Mouse (Mus musculus): ENCODE data around the gene Parp1.

Parp1 gene

DNA sequence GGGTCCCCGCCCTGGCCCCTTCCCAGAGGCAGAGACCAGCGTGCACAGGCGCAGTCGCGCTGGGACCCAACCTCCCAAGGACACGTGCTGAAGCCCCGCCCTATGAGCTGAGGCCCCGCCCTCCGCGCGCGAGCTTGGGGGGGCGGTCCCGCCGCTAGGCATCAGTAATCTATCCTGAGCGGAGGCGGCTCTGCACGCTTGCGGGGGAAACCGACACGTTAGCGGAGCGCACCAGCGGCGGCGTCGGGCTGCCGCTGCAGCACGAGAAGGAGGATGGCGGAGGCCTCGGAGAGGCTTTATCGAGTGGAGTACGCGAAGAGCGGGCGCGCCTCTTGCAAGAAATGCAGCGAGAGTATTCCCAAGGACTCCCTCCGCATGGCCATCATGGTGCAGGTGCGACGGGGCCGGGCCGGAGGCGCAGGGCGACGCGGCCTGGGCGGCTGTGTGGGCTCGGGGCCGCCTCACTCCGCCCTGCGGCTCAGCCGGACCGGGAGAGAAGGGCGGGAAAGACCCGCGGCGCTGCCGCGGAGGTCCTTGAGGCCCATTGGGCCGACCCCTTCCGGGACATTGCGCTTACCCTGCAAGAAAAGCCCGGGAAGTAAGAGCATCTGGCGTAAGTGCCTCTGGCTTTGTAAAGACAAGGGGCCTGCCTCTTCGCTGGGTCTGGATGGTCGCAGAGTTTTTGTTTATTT, at the start of gene Parp1:
TSS of gene Parp1 (plus strand) at position 164 of the 692 bp plus-strand sequence.
- peak; percentile 85 for DNase-seq (ENCODE audit: low spot score)

DNA sequence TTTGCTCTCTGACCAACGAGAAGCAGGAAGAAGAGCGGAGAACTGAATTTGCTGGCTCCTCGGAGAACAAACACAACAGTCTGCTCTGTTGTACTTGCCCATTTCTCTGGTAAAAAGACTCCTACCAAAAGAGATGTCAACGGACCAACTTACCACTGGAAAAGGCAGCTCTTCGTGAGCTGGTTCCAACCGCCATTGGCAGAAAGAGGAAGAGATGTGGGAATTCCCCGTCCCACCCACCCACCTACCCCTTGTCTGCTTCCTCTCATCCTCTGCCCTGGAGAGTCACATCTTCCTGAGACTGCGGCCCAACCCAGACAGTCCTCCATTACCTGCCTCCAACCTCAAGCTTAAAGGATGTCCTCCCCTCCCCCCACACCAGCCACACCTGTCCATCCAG, 49.2 kb upstream of the Parp1 start:
- no peak for DNase-seq (ENCODE audit: low spot score)

DNA sequence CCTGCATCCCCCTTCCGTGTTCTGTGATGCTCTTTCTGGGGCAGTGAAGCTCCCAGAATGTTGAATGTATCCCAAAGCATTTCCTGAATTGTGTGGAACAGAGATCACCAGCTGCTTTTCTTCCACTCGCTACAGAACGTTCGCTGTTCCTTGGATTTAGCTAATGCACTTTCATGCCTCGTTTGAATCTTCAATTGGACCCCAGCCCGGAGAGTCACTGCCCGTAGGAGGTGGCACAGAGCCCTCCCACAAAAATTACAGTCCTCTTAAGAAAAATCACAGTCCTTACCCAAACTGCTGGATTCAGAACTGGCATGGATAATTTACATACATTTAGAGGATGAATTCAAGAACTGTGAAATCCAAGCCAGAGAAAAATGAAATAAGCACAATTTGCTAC, 48.5 kb upstream of the Parp1 start:
- DNase-seq (ENCODE audit: low spot score): no peak

DNA sequence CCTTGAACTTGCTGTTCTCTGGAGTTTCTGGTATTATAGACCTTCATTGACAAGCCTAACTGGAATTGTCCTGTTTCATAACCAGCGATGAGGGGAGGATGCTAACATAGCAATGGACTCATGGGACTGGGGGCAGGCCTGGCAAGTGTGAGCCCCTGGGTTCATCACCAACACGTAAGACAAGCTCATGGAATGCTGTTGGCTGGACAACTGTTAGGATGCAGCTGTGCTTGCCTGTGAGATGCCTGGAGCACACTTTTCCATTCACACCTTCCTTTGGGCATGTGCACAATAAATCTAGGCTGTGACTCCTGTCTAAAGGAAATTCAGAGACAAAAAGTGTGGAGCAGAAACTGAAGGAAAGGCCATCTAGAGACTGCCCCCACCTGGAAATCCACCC, 45.4 kb upstream of the Parp1 start:
- DNase-seq (ENCODE audit: low spot score): no peak

DNA sequence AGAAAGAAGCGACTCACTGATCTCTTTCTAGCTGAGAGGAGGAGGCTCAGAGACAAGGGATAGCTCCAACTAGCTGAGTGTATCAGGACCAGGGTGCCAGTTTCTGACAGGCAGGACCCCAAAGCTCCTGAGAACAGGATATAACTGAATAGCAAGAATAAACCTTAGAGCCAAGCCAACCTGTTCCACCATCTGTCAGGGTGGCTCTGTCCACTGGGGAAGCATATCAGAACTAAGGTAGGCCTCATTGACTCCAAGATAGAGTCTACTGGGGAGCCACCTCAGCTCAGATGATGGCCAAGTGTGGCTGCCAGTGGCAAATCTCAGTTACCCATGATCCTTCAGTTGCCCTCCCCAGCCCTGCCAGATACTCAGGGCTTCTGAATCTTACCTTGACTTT, 43.4 kb upstream of the Parp1 start:
- DNase-seq (ENCODE audit: low spot score): no peak

DNA sequence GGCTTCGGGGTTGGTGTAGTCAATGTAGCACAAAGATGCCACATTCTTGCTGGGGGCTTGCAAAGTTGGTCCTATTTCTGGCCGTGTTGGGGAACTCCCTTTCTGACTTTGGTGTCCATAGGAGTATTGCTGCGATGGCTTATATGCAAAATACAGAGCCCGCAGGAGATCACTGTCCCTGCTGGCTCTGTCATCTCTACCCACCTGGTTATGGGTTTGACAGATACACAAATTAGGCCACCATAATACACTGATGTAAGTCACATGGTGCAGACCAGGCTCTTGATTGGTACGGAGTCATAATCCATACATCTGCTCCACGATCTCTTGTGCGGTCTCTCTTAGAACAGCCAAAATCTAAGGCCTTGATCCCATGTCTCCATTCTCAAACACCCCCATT, 38.9 kb upstream of the Parp1 start:
- DNase-seq (ENCODE audit: low spot score): no peak

DNA sequence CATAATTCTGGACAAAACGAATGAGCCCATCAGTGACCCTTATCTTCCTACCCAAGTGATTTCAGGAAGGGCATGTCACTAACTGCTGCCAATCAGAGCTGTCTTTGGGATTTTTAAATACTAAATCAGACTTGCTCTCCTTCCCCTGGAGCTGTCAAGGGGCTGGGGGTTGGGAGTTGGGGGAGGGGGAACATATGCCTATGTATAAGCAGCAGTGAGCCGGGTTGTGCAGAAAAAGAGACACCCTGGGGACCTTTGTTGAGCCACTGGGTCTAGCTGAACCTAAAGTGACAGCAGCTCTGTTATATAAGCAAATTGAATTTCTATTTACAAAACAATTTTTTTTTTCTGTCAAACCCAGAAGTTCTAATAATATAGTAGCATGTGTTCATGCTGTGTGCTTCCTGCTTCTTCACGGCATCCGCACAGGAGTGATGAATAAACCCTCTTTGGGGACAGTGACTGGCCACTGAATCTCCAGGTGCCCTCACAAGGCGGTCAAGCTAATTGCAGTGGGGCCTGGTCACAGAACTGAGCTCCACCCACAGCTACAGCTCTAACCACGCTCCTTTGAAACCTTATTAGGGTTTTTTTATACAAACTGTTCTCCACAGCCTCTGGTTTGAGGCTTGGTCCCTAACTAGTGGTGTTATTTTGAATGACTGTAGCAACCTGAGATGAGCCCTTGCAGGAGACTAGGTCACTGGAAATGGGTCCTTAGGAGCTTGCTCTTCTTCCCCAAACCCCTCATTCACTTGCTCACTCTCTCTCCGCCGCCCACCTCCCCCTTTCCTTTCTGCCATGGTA, 38.1 kb upstream of the Parp1 start:
- DNase-seq (ENCODE audit: low spot score): no peak

DNA sequence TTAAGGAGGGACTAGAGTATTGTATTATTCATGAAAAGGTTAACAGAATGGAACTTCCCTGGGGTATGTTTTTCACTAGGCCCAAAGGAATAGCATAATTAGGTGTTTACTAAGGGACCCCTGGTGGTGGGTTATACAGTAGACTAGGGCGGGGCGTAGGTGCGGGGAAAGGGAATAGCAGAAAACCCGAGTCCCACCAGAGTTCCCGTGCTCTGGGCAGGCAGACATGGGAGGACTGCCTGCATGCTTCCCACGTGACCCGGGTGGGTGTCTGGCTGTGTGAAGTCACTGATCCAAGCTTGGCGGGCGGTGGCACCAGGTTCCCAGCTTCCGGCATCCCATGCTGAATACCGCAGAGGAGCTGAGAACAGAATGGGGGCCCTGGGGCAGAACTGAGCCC, 36.1 kb upstream of the Parp1 start:
- no peak for DNase-seq (ENCODE audit: low spot score)

DNA sequence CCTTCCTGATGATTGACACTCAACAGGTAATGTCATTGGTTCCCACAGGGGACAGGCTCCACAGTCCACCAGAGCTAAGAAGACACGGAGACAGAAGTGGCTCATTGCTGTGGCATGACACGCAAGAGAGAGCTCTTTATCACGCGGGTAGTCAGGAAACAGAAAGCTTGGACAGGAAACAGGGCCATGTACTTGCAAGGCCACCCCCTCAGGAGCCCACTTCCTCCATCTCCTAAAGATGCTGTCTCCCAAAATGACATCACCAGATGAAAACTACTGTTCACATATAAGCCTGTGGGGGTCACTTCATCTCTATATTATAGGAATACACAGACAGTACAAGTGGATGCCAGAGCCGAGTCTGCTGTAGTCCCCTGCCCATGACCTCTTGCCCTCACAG, 32.0 kb upstream of the Parp1 start:
- DNase-seq (ENCODE audit: low spot score): no peak

DNA sequence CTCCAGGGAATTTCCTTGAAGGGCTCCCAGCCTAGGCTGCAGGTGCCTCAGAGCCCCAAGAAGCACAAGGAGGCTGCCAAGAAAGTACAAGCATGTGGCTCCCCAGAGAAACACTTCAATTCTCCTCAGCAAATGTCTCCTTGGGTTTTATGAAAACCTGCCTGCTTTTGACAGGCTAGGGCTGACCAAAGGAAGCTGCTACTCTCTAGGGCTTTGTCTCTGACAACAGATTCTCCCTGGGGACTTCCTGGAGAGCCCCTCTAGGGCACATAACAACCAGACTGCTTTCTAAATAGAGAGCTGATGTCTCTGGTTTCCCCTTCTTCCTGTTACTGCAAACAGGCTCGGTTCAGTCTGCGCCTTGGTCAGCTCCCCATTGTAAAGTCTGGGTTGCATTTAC, 27.5 kb upstream of the Parp1 start:
- no peak for DNase-seq (ENCODE audit: low spot score)

DNA sequence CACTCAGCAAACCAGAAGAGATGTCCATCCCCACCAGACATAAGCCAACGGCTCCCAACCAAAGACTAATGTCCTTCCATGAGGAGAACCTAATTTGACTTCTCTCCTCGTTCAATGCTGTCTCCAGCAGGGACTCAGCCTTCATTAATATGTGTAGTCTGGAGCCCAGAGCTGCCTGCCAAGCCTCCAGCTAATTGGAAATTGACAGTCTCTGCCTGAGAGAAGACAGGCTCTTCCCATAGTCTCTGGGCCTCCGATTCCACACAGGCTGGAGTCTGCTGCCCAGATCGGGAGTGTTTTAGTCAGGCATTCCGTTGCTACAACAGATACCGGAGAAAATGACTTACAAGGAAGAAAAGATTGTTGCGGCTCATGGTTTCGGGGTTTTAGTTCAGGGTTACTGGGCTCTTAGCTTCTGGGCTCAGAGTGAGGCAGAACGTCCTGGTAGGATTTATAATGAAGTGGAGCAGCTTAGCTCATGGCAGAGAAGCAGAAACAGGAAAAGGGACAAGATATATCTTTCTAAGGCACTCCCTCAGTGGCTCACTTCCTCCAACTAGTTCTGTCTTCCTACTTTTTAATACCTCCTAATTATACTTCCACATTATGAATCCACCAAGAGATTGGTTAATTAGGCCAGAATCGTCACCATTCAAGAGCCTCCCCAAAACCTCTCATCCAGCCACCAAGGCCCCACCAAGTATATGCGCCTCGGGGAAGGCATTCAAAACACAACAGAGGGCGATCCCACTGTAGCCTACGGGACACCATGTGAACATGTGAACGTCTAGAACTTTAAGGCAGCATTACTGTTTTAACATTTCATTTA, 26.6 kb upstream of the Parp1 start:
- no peak for DNase-seq (ENCODE audit: low spot score)

DNA sequence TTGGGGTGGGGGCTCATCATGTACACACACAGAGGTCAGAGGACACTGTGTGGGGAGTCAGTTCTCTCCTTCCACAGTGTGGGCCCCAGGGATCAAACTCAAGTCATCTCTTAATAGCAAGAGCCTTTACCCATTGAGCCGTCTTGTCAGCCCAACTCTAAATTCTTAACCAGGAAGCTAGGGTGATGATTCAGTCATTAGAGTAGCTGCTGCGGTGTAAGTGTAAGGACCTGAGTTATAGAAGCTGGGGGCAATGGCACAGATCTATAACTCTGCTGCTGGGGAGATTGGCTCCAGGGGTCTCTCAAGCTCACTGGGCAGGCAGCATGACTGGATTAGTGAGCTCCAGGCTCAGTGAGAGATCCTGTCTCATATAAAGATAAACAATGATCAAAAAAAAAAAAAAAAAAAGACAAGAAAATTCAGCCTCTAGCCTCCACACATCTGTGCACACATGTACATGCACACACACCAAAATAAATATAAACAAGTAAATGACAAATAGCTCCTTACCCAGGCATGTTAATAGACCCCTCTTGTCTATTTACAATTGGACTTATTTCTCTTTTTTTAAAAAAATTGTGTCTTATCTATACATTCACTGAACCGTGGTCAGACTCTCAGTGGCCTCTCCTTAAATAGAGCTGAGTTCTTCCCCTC, 25.9 kb upstream of the Parp1 start:
- no peak for DNase-seq (ENCODE audit: low spot score)

DNA sequence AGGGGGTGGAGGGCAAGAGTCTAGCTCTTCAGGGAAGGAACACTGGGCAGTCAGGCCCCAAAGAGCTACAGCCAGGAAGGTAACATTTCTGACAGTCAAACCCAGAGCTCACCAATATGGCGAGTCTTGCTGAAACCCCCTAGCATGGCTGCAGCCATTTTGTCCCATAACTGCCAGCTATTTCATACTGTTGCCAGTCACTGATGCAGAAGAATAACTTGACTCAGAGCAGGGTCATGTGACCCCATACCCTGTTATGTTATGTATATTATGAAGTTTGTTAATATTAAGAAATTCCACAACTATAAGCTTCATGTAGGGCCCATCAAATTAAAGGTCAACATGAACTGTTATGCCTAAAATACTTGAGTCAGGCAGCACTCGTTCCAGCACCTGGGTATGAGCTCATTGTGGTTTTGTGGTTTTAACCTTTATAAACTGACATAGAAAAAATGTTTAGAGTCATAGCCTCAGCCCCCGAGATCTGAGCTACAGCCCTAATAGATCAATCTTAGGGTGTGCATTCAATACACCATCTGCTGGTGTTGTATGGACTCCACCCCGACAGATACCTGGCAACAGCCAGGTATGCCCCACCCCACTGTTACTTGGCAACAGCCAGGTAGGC, 22.7 kb upstream of the Parp1 start:
- no peak for DNase-seq (ENCODE audit: low spot score)

DNA sequence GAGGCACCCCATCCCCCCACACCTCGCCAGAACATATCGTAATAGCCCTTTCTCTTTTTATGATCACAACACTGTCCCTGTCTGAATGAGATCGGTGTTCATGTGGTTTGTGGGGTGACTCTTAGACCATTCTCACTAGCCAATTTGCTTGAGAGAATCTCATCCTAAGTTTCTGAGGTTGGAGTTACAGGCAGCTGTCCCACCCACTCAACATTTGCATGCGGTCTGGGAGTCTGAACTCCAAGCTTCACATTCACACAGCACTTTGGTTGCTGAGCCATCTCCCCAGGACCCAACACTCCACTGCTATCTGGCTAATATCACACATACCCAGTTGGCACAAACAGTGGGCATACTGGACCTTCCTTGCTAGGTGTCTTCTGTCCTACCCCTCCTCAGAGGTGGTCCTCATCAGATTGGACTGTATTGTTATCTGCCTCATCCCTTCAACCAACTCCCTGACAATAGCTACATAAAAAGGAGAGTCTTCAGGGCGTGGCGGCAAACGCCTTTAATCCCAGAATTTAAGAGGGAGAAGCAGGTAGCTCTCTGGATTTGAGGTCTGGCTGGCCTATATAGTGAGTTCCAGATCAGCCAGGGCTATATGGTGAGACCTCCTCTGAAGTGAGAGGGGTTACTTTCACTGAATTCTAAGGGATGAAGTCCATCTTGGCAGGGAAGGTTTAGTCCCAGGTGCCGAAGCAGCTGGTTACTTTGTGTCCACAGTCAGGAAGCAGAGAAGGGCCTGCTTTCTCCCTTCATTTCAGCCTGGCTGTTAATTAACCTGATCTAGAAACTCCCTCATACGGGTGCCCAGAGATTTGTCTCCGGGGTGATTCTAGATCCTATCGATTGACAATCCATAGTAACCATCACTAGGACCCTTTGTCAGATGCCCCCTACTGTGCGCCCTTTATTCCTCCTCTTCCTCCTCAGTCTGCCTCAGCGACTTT, 21.6 kb upstream of the Parp1 start:
- DNase-seq (ENCODE audit: low spot score): no peak

DNA sequence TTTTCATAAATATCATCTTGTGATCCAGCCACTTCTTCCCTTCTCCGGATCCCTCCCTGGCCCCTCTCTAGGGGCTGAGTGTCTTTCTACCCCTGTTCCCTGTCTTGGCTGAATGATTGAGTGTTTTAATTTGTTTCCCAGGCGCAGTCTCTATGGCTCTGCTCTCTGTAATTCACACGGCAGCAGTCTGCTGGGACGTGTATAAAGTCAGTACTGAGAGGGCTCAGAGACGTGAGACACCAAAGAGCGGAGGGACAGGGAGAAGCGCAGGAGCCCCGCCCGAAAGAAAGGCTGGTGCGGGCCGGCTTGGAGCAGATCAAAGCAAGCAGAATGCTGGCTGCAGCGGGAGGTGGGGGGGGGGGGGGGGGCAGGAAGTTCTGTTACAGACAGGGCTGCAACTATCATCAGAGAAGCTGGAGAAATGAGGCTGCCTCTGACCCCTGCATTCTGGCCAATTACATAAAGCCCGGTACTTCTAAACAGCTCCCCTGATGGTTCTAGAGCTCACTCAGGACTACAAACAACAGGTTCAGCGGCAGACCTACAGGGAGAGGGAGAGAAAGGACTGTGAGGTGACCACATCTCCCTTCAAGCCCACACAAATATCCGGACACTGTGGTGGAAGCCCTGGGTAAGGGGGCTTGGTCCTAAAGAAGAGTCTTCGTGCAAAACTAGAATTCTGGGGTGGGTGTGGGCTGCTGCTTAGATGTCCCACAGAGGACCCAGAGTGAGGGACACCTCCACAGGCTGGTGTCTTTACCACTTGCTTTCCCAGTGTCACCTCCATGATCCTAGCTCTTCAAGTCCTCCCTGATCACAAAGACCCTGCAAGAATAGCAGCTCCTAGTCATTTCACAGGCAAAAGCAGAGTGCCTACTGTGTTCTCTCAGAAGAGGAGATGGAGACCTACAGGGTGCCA, 20.7 kb upstream of the Parp1 start:
- no peak for DNase-seq (ENCODE audit: low spot score)

DNA sequence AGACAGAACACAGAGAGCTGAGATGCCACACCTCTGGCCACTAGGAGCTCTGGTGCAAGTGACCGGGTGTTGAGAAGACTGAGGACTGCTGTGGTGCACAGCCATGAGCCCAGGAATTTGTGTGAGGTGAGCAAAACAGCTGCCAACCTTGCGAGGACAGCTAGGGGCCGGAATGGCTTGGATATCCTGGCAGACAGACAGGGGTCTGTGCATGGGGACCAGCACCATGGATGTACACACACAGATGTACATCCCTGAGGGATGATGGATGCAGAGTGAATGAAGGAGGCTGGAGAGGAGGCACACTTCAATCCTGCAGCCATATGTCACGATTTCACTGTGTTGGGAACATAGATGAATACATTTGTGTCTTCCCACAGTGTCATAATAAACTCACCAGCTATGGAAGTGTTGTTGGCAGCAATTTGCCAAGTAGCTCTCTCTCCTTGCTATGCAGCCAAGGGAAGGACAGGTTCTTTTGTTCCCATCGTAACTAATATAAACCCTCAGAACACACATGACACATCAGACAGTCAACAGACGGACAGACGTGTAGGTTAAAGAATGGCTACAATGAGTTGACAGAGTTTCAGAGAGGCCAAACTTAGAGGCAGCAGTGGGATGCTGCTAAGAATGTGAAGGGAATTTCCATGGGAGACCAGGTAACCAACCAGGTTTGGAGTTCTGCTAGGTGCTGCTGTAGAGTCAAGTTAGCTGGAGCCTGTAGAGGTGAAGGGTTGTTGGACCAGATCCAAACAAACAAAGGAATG, 19.0 kb upstream of the Parp1 start:
- no peak for DNase-seq (ENCODE audit: low spot score)

DNA sequence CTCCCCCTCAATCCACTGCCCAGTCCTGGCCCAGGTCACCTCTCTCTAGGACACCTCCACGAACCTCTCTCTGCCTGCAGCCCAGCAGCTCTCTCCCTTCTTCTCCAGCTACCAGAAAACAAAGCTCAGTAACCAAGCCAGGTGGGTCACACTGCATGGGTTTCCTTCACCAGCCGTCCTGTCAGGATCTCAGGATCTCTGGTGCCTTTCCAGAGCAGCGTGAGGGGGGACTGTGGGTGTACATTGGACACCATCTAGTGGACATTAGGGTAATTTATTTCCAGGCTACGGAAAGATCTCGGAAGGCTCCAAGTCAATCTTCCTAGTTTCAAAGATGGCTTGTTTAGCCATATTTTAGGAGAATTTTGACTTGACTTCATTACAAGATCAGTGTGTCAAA, 18.0 kb upstream of the Parp1 start:
- DNase-seq (ENCODE audit: low spot score): no peak

DNA sequence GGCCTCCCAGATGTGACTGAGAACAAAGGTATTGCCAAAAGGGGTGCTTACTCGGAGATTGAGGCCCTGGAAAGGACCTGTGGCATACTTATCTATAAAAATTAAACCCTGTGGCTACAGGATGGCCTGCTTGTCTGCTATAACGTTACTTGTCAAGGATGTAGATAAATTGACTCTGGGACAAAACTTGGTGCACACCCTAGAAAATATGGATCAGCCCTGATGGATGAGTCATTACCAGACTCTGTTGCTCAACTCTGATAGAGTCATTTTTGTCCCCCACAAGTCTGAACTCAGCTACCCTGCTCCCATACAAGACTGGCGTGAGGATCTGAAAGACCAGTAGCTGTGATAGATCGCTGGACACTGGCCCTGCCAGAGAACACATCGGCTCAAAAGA, 11.8 kb upstream of the Parp1 start:
- DNase-seq (ENCODE audit: low spot score): no peak

DNA sequence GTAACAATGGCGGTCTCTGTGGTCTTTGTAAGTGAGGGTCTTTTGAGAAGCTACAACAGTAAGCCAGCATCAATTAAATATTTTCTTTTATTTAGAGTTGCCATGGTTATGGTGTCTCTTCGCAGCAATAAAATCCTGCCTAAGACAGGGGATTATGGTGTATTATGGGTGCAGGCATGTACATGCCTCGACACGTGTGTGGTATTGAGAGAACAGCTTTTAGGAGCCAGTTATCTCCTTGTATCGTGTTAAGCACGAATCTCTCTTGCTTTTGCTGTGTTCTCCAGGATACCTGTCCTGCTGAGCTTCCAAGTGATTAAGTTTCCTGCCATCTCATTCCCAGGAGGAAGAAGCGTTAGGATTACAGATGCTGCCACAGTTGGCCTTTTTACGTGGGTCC, 9.3 kb upstream of the Parp1 start:
- no peak for DNase-seq (ENCODE audit: low spot score)

All from layer of hippocampus, adult 9-10 months (tissue).